Mouse (Mus musculus) kidney, adult 2 months (tissue): Measurements from ENCODE around the gene Txndc8.

Experiments
- CTCF ChIP-seq: fragments of 200-500 bp; conservative IDR thresholded peaks from 2 replicates; pipeline ENCODE4 v1.5.1; 2011; ENCODE audit warnings: low read depth, mild to moderate bottlenecking, control low read depth, low read length, moderate library complexity, mixed read lengths; ENCODE audit not compliant: insufficient read depth, insufficient read length
- POLR2A ChIP-seq: fragments of 200-500 bp; IDR thresholded peaks from one replicate; pipeline ENCODE4 v1.6.1; 2011; ENCODE audit warnings: low read depth, low read length, control low read depth

DNA sequence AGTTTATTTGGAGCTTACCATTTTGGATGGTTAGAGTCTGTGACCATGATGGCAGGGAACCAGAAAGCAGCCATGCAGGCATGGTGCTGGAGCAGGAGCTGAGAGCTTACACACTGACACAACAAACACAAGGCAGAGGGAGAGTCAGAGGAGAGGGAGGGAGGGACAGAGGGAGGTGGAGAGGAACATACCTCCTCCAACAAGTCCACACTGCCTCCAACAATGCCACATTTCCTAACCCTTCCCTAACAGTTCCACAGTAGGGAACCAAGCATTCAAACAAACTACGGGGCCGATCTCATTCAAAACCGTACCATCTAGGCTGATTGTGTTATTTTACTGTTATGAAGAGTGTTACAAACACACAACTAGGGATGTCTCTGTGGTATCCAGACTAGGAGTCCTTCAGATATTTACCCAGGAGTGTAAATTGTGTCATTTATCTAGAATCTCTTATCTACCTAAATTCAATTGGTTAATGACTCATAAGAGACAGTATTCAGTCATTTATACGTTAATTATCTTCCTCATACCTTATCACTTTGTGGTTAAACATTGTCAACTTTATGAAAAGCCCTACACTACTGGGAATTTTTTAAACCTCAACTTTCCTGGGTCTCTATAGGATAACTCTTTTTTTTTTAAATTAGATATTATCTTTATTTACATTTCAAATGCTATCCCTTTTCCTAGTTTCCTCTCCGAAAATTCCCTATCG lies 34.4 kb downstream of the Txndc8 start:
- TF ChIP-seq CTCF (no peak), POLR2A (no peak)
